8 mouse cellular contexts compared by ENCODE assay signal in the genomic region with DNA sequence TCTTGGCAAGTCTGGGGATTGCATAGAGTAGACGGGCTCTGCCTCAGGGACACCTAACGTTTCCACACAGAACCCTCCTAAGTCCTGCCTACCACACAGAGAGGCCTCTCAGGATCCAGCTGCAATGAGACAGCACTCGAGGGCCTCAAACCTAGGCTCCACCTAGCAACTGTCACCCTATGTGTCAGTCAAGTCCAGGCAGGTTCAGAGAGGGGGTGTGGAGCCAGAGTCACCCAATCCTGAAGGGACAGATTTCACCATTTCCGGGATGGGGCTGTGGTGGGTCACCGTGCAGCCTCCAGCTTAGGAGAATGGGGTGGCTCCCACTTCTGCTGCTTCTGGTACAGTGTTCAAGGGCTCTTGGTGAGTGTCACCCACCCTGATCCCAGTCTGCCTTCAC. TPM values are rescaled to one million over a fixed set of nuclear protein-coding genes. Genes with fewer than 3 reads are reported as not detected.
DNase-seq lines count a peak whose midpoint lies in the region; ATAC-seq lines count a peak whose summit lies in the region.

TSS of gene Mst1 (plus strand) at position 269 of the 400 bp plus-strand sequence.

- ATAC-seq in kidney, embryonic 14.5 days (ENCODE audit: low FRiP score, low TSS enrichment), result no peak
- ATAC-seq in hindbrain, embryonic 15.5 days (ENCODE audit: low FRiP score, low read depth), result no peak
- ATAC-seq in midbrain, embryonic 16.5 days, result no peak
- no peak for ATAC-seq in cerebellum, adult (ENCODE audit: insufficient number of reproducible peaks, low FRiP score, low TSS enrichment)

- peak within 1 kb of the TSS; percentile 83 for H3K4me3 ChIP-seq in kidney, embryonic 14.5 days (ENCODE audit: low read length)
- peak within 1 kb of the TSS; percentile 94 for H3K4me3 ChIP-seq in hindbrain, embryonic 15.5 days
- peak within 1 kb of the TSS; percentile 66 for H3K4me3 ChIP-seq in midbrain, embryonic 16.5 days (ENCODE audit: low read depth, low read length)

- no peaks in the 10 kb centered on the region for H3K9me3 ChIP-seq in kidney, embryonic 14.5 days (ENCODE audit: control insufficient read depth, low read length)
- H3K9me3 ChIP-seq in hindbrain, embryonic 15.5 days, result no peaks in the 10 kb centered on the region
- no peaks in the 10 kb centered on the region for H3K9me3 ChIP-seq in midbrain, embryonic 16.5 days (replicated peaks; ENCODE audit: control insufficient read depth, low read length, poor library complexity, severe bottlenecking)

- H3K4me1 ChIP-seq in kidney, embryonic 14.5 days (ENCODE audit: control insufficient read depth, insufficient read depth, low read length), result peaks cover 14% of the 10 kb centered on the region; the same call in 1 of the 2 replicates
- peaks cover 29% of the 10 kb centered on the region for H3K4me1 ChIP-seq in hindbrain, embryonic 15.5 days (replicated peaks)
- H3K4me1 ChIP-seq in midbrain, embryonic 16.5 days (ENCODE audit: control insufficient read depth, insufficient read depth, low read length), result peaks cover 20% of the 10 kb centered on the region

- H3K27ac ChIP-seq in kidney, embryonic 14.5 days (ENCODE audit: low read depth, low read length), result no peak within 1 kb of the TSS
- 0 out of 2 replicates have a peak within 1 kb of the TSS, but pooled peaks have one; percentile 31 for H3K27ac ChIP-seq in hindbrain, embryonic 15.5 days (replicated peaks)
- no peak within 1 kb of the TSS for H3K27ac ChIP-seq in midbrain, embryonic 16.5 days (ENCODE audit: low read length)

- H3K27me3 ChIP-seq in kidney, embryonic 14.5 days (ENCODE audit: control insufficient read depth, insufficient read depth, low read length), result peaks cover 20% of the 10 kb centered on the region
- peaks cover 33% of the 10 kb centered on the region for H3K27me3 ChIP-seq in hindbrain, embryonic 15.5 days
- H3K27me3 ChIP-seq in midbrain, embryonic 16.5 days (ENCODE audit: control insufficient read depth, insufficient read depth, low read depth, low read length), result peaks cover 33% of the 10 kb centered on the region

- 69% methylated on average over 5 of the region's 5 CpGs for WGBS in kidney, embryonic 14.5 days
- WGBS in hindbrain, embryonic 15.5 days, result 80% methylated on average over 5 of the region's 5 CpGs
- WGBS in midbrain, embryonic 16.5 days, result 80% methylated on average over 5 of the region's 5 CpGs

- DNase-seq in kidney, postnatal 4 days, result no peak
- DNase-seq in c-Kit-negative CD71-positive TER-119-positive erythroid progenitor cells, embryonic 14.5 days (ENCODE audit: low read depth, low spot score), result peak; percentile 91
- DNase-seq in natural killer cell, adult 2 months (ENCODE audit: low spot score in 2 of 2), result no peak
- DNase-seq in right cerebral cortex, adult 18-20 months, result no peak

- peak within 1 kb of the TSS; percentile 97 for H3K4me2 ChIP-seq in kidney, embryonic 14.5 days (replicated peaks; ENCODE audit: low read depth, low read length)
- H3K4me2 ChIP-seq in hindbrain, embryonic 15.5 days, result peak within 1 kb of the TSS; percentile 88
- peak within 1 kb of the TSS; percentile 94 for H3K4me2 ChIP-seq in midbrain, embryonic 16.5 days (ENCODE audit: low read length)

- peak within 1 kb of the TSS; percentile 94 for H3K9ac ChIP-seq in kidney, embryonic 14.5 days (ENCODE audit: low read depth, low read length)
- H3K9ac ChIP-seq in hindbrain, embryonic 15.5 days, result peak within 1 kb of the TSS; percentile 99
- H3K9ac ChIP-seq in midbrain, embryonic 16.5 days (ENCODE audit: low read depth, low read length), result peak within 1 kb of the TSS; percentile 86

- H3K36me3 ChIP-seq in kidney, embryonic 14.5 days (ENCODE audit: control insufficient read depth, insufficient read depth, low read length), result peaks cover 6% of the 10 kb centered on the region
- peaks cover 7% of the 10 kb centered on the region for H3K36me3 ChIP-seq in hindbrain, embryonic 15.5 days
- peaks cover 8% of the 10 kb centered on the region; the same call in 1 of the 2 replicates for H3K36me3 ChIP-seq in midbrain, embryonic 16.5 days (ENCODE audit: control insufficient read depth, insufficient read depth, low read length)

RNA-seq across cellular contexts. Expression of gene Mst1, which starts in this region (rescaled TPM):
- not detected in 2 replicates for polyA plus RNA-seq in kidney, embryonic 14.5 days (2014; fragmentation: Nextera tagmentation; extraction: Ambion mirVana)
- polyA plus RNA-seq in hindbrain, embryonic 15.5 days (2015; fragmentation: Nextera tagmentation; extraction: Ambion mirVana), result 0.18 TPM in 1 of 2 replicates, not detected in the other
- 0.09 TPM in 1 of 2 replicates, not detected in the other for polyA plus RNA-seq in midbrain, embryonic 16.5 days (2015; fragmentation: Nextera tagmentation; extraction: Ambion mirVana)
